Comparison of ENCODE assay signal across 24 mouse cellular contexts in genomic region chr13:56344355-56344754, GRCm38 (mm10). TPM values are rescaled to one million over a fixed set of nuclear protein-coding genes. Genes with fewer than 3 reads are reported as not detected.
DNase-seq lines count a peak whose midpoint lies in the region; ATAC-seq and TF ChIP-seq lines count a peak whose summit lies in the region.
"Had no signal": no experiment of that assay in that cellular context is flagged by ENCODE, and none has a peak within 500 bp of the region (broad histone marks: within the 10 kb centered on the region; RNA-seq: fewer than 3 reads in every experiment).

No protein-coding gene starts in this region.

- H3K9me3 ChIP-seq in kidney, embryonic 15.5 days (replicated peaks) = no peaks in the 10 kb centered on the region
- H3K9me3 ChIP-seq in kidney, embryonic 14.5 days (ENCODE audit: control insufficient read depth, low read length) = no peaks in the 10 kb centered on the region
- H3K9me3 ChIP-seq in embryonic facial prominence, embryonic 15.5 days (replicated peaks) = no peaks in the 10 kb centered on the region
- H3K9me3 ChIP-seq in limb, embryonic 14.5 days (ENCODE audit: control insufficient read depth, low read length) = no peaks in the 10 kb centered on the region
- no peaks in the 10 kb centered on the region for H3K9me3 ChIP-seq in intestine, embryonic 16.5 days (ENCODE audit: control insufficient read depth, low read length)
- H3K9me3 ChIP-seq in neural tube, embryonic 15.5 days (replicated peaks) = no peaks in the 10 kb centered on the region
- H3K9me3 ChIP-seq: forebrain, embryonic 12.5 days; forebrain, embryonic 15.5 days; hindbrain, embryonic 12.5 days; hindbrain, embryonic 15.5 days had no signal

- peaks cover 17% of the 10 kb centered on the region; the same call in 1 of the 2 replicates for H3K4me1 ChIP-seq in kidney, embryonic 15.5 days
- H3K4me1 ChIP-seq in kidney, embryonic 14.5 days (ENCODE audit: control insufficient read depth, insufficient read depth, low read length) = no peaks in the 10 kb centered on the region
- peaks cover 54% of the 10 kb centered on the region for H3K4me1 ChIP-seq in embryonic facial prominence, embryonic 15.5 days
- peaks cover 28% of the 10 kb centered on the region for H3K4me1 ChIP-seq in limb, embryonic 14.5 days (ENCODE audit: control insufficient read depth, insufficient read depth, low read length)
- H3K4me1 ChIP-seq in intestine, embryonic 16.5 days (ENCODE audit: control insufficient read depth, insufficient read depth, low read length) = no peaks in the 10 kb centered on the region
- H3K4me1 ChIP-seq in neural tube, embryonic 15.5 days = 0 out of 2 replicates have a peak, but pooled peaks cover 5% of the 10 kb centered on the region
- H3K4me1 ChIP-seq: hindbrain, embryonic 12.5 days; hindbrain, embryonic 15.5 days had no signal

- no peaks in the 10 kb centered on the region for H3K36me3 ChIP-seq in kidney, embryonic 15.5 days
- H3K36me3 ChIP-seq in kidney, embryonic 14.5 days (ENCODE audit: control insufficient read depth, insufficient read depth, low read length) = no peaks in the 10 kb centered on the region
- no peaks in the 10 kb centered on the region for H3K36me3 ChIP-seq in embryonic facial prominence, embryonic 15.5 days
- no peaks in the 10 kb centered on the region for H3K36me3 ChIP-seq in limb, embryonic 14.5 days (ENCODE audit: control insufficient read depth, insufficient read depth, low read length)
- no peaks in the 10 kb centered on the region for H3K36me3 ChIP-seq in intestine, embryonic 16.5 days (ENCODE audit: control insufficient read depth, insufficient read depth, low read length)
- H3K36me3 ChIP-seq in neural tube, embryonic 15.5 days = no peaks in the 10 kb centered on the region
- H3K36me3 ChIP-seq: forebrain, embryonic 12.5 days; forebrain, embryonic 15.5 days; hindbrain, embryonic 12.5 days; hindbrain, embryonic 15.5 days had no signal

- H3K27ac ChIP-seq in kidney, embryonic 15.5 days = no peak overlapping the region
- no peak overlapping the region for H3K27ac ChIP-seq in kidney, embryonic 14.5 days (ENCODE audit: low read depth, low read length)
- H3K27ac ChIP-seq in embryonic facial prominence, embryonic 15.5 days (replicated peaks) = peak overlapping the region; percentile 51; the same call in 1 of the 2 replicates
- 0 out of 2 replicates have a peak overlapping the region, but pooled peaks have one; percentile 33 for H3K27ac ChIP-seq in limb, embryonic 14.5 days (replicated peaks; ENCODE audit: low read depth, low read length)
- H3K27ac ChIP-seq in intestine, embryonic 16.5 days (ENCODE audit: low read length) = no peak overlapping the region
- no peak overlapping the region for H3K27ac ChIP-seq in neural tube, embryonic 15.5 days (replicated peaks)
- H3K27ac ChIP-seq: forebrain, embryonic 12.5 days; forebrain, embryonic 15.5 days; gastrocnemius, adult 2 months; hindbrain, embryonic 12.5 days; hindbrain, embryonic 15.5 days had no signal

- 43% methylated on average over 12 of the region's 12 CpGs for WGBS in kidney, embryonic 15.5 days
- WGBS in kidney, embryonic 14.5 days = 45% methylated on average over 12 of the region's 12 CpGs
- 52% methylated on average over 12 of the region's 12 CpGs for WGBS in embryonic facial prominence, embryonic 15.5 days
- 64% methylated on average over 12 of the region's 12 CpGs for WGBS in limb, embryonic 14.5 days
- 65% methylated on average over 12 of the region's 12 CpGs for WGBS in intestine, embryonic 16.5 days
- 82% methylated on average over 12 of the region's 12 CpGs for WGBS in neural tube, embryonic 15.5 days

- no peak overlapping the region for H3K9ac ChIP-seq in kidney, embryonic 15.5 days
- no peak overlapping the region for H3K9ac ChIP-seq in kidney, embryonic 14.5 days (ENCODE audit: low read depth, low read length)
- no peak overlapping the region for H3K9ac ChIP-seq in embryonic facial prominence, embryonic 15.5 days
- no peak overlapping the region for H3K9ac ChIP-seq in limb, embryonic 14.5 days (ENCODE audit: low read depth, low read length, severe bottlenecking)
- H3K9ac ChIP-seq in intestine, embryonic 16.5 days (ENCODE audit: low read depth, low read length) = no peak overlapping the region
- H3K9ac ChIP-seq in neural tube, embryonic 15.5 days (replicated peaks) = no peak overlapping the region
- H3K9ac ChIP-seq: forebrain, embryonic 12.5 days; forebrain, embryonic 15.5 days; hindbrain, embryonic 12.5 days; hindbrain, embryonic 15.5 days had no signal

- no peak overlapping the region for H3K4me2 ChIP-seq in kidney, embryonic 15.5 days
- H3K4me2 ChIP-seq in kidney, embryonic 14.5 days (replicated peaks; ENCODE audit: low read depth, low read length) = no peak overlapping the region
- H3K4me2 ChIP-seq in embryonic facial prominence, embryonic 15.5 days (replicated peaks) = no peak overlapping the region
- no peak overlapping the region for H3K4me2 ChIP-seq in limb, embryonic 14.5 days (replicated peaks; ENCODE audit: low read depth, low read length, severe bottlenecking)
- H3K4me2 ChIP-seq in intestine, embryonic 16.5 days (ENCODE audit: low read depth, low read length) = no peak overlapping the region
- no peak overlapping the region for H3K4me2 ChIP-seq in neural tube, embryonic 15.5 days
- H3K4me2 ChIP-seq: forebrain, embryonic 12.5 days; forebrain, embryonic 15.5 days; heart, embryonic 11.5 days; hindbrain, embryonic 12.5 days; hindbrain, embryonic 15.5 days had no signal

- no peak overlapping the region for H3K4me3 ChIP-seq in kidney, embryonic 15.5 days (replicated peaks)
- H3K4me3 ChIP-seq in kidney, embryonic 14.5 days (ENCODE audit: low read length) = no peak overlapping the region
- no peak overlapping the region for H3K4me3 ChIP-seq in embryonic facial prominence, embryonic 15.5 days (replicated peaks)
- H3K4me3 ChIP-seq in limb, embryonic 14.5 days (replicated peaks; ENCODE audit: low read length) = no peak overlapping the region
- no peak overlapping the region for H3K4me3 ChIP-seq in intestine, embryonic 16.5 days (ENCODE audit: low read length)
- H3K4me3 ChIP-seq in neural tube, embryonic 15.5 days (replicated peaks) = no peak overlapping the region
- H3K4me3 ChIP-seq: erythroblast, embryonic 14.5 days; forebrain, embryonic 12.5 days; forebrain, embryonic 15.5 days; gastrocnemius, adult 2 months; hindbrain, embryonic 12.5 days; hindbrain, embryonic 15.5 days had no signal

- no peaks in the 10 kb centered on the region for H3K27me3 ChIP-seq in kidney, embryonic 15.5 days
- no peaks in the 10 kb centered on the region for H3K27me3 ChIP-seq in kidney, embryonic 14.5 days (ENCODE audit: control insufficient read depth, insufficient read depth, low read length)
- H3K27me3 ChIP-seq in embryonic facial prominence, embryonic 15.5 days = no peaks in the 10 kb centered on the region
- no peaks in the 10 kb centered on the region for H3K27me3 ChIP-seq in limb, embryonic 14.5 days (ENCODE audit: control insufficient read depth, insufficient read depth, low read length)
- no peaks in the 10 kb centered on the region for H3K27me3 ChIP-seq in intestine, embryonic 16.5 days (replicated peaks; ENCODE audit: control insufficient read depth, insufficient read depth, low read length)
- H3K27me3 ChIP-seq in neural tube, embryonic 15.5 days (replicated peaks) = no peaks in the 10 kb centered on the region
- H3K27me3 ChIP-seq: forebrain, embryonic 12.5 days; forebrain, embryonic 15.5 days; hindbrain, embryonic 12.5 days; hindbrain, embryonic 15.5 days had no signal

- TF ChIP-seq POLR2A in limb, embryonic 14.5 days (IDR thresholded peaks at IDR 0.05; ENCODE audit: borderline replicate concordance, extremely low read depth, insufficient read depth, insufficient read length) = no peak

- peak; percentile 54; the same call in 1 of the 2 replicates for ATAC-seq in kidney, embryonic 15.5 days (replicated peaks; ENCODE audit: low FRiP score)
- no peak for ATAC-seq in kidney, embryonic 14.5 days (ENCODE audit: low FRiP score, low TSS enrichment)
- ATAC-seq in embryonic facial prominence, embryonic 15.5 days (ENCODE audit: insufficient number of reproducible peaks, low FRiP score, low TSS enrichment, low read depth) = no peak
- no peak for ATAC-seq in limb, embryonic 14.5 days (ENCODE audit: low FRiP score, low read depth)
- no peak for ATAC-seq in intestine, embryonic 16.5 days
- ATAC-seq in neural tube, embryonic 15.5 days (ENCODE audit: low FRiP score) = no peak
- ATAC-seq: CD4-positive, CD25-positive, alpha-beta regulatory T cell, adult 4 months; forebrain, embryonic 15.5 days had no signal

- DNase-seq in kidney, postnatal 10 days = peak; percentile 49
- DNase-seq in kidney, postnatal 36 days = no peak
- peak; percentile 2 for DNase-seq in limb, embryonic 14.5 days (ENCODE audit: low spot score)
- DNase-seq: adrenal gland, adult 2 months; adrenal gland, postnatal 14 days; cerebellum, adult 11 months; cerebellum, adult 2 months; cerebellum, adult 9-11 months; cerebellum, postnatal 25 days; gastrocnemius, adult 2 months; gastrocnemius, postnatal 14 days; heart, adult 11 months had no signal

RNA-seq across cellular contexts. Expression of gene Cxcl14, which starts 48.0 kb away (rescaled TPM):
- 23.8 and 25.3 TPM in 2 replicates for polyA plus RNA-seq in kidney, embryonic 15.5 days (2015; fragmentation: Nextera tagmentation; extraction: Ambion mirVana)
- 19.2 and 20.8 TPM in 2 replicates for polyA plus RNA-seq in kidney, embryonic 14.5 days (2014; fragmentation: Nextera tagmentation; extraction: Ambion mirVana)
- 459 and 487 TPM in 2 replicates for polyA plus RNA-seq in embryonic facial prominence, embryonic 15.5 days (2015; fragmentation: Nextera tagmentation; extraction: Ambion mirVana)
- 421 and 443 TPM in 2 replicates for polyA plus RNA-seq in limb, embryonic 14.5 days (2012; rRNA removed)
- 474 and 556 TPM in 2 replicates for polyA plus RNA-seq in limb, embryonic 14.5 days (2014; fragmentation: Nextera tagmentation; extraction: Ambion mirVana)
- 8.8 TPM in 2 replicates for polyA plus RNA-seq in intestine, embryonic 16.5 days (2015; fragmentation: Nextera tagmentation; extraction: Ambion mirVana)
- polyA plus RNA-seq in neural tube, embryonic 15.5 days (2015; fragmentation: Nextera tagmentation; extraction: Ambion mirVana) = 3.9 and 4.9 TPM in 2 replicates
- polyA plus RNA-seq: CD4-positive, CD25-positive, alpha-beta regulatory T cell, adult 4 months; erythroblast, embryonic 14.5 days had no signal

Comparison
In these comparisons a context has a peak if more than half of its experiments do, and no peak if none do; other contexts are left out.
1. DNase-seq: peak in kidney, postnatal 10 days (single experiment) and limb, embryonic 14.5 days (single experiment); none in kidney, postnatal 36 days (0 of 2).
2. H3K27ac ChIP-seq: peak in embryonic facial prominence, embryonic 15.5 days (single experiment) and limb, embryonic 14.5 days (single experiment); none in kidney, embryonic 15.5 days (single experiment), kidney, embryonic 14.5 days (single experiment), intestine, embryonic 16.5 days (single experiment) and neural tube, embryonic 15.5 days (single experiment).
3. RNA of gene Cxcl14, which starts 48.0 kb away (polyA plus RNA-seq): 421 to 556 TPM in limb, embryonic 14.5 days and 459 to 487 TPM in embryonic facial prominence, embryonic 15.5 days; 23.8 to 25.3 TPM in kidney, embryonic 15.5 days, 19.2 to 20.8 TPM in kidney, embryonic 14.5 days, 8.8 TPM in intestine, embryonic 16.5 days and 3.9 to 4.9 TPM in neural tube, embryonic 15.5 days; every median in the first group is over 10 times any median in the second.